Mouse (Mus musculus): ENCODE results near the gene Ank2. TPM values are rescaled to one million over a fixed set of nuclear protein-coding genes. Genes with fewer than 3 reads are reported as not detected.
A peak's percentile ranks its signal among the peaks of the same experiment; 100 is the strongest.

The Ank2 gene
- polyA plus RNA-seq, 1 experiment from 2014 or later = 27.6 TPM

GRCm38 (mm10) chr3:127161998-127162712, 337.0 kb downstream of the Ank2 start:
- Histone ChIP-seq H3K36me3 (no peaks in the 10 kb centered on the region), H3K27ac (no peak overlapping the region), H3K4me2 (peak overlapping the region; percentile 99), H3K9me3 (no peaks in the 10 kb centered on the region), H3K9ac (replicated peaks) (peak overlapping the region; percentile 62), H3K4me1 (replicated peaks) (peaks cover 4% of the 10 kb centered on the region; the same call in 1 of the 2 replicates), H3K4me3 (replicated peaks) (peak overlapping the region; percentile 62), H3K27me3 (peaks cover 31% of the 10 kb centered on the region)
- WGBS = under 1% methylated on average over 41 of the region's 41 CpGs
- ATAC-seq (ENCODE audit: insufficient number of reproducible peaks, insufficient read depth, low FRiP score, low TSS enrichment, low read depth) = peak; percentile 88

GRCm38 (mm10) chr3:127161085-127161837, 337.9 kb downstream of the Ank2 start:
- 5% methylated on average over 23 of the region's 23 CpGs for WGBS
- no peaks in the 10 kb centered on the region for H3K9me3 ChIP-seq

GRCm38 (mm10) chr3:127157706-127158105, 341.4 kb downstream of the Ank2 start:
- Histone ChIP-seq H3K27me3 (peaks cover 9% of the 10 kb centered on the region), H3K36me3 (no peaks in the 10 kb centered on the region), H3K9me3 (no peaks in the 10 kb centered on the region), H3K4me1 (replicated peaks) (peaks cover 2% of the 10 kb centered on the region; the same call in 1 of the 2 replicates), H3K27ac (no peak overlapping the region), H3K4me3 (replicated peaks) (no peak overlapping the region), H3K9ac (replicated peaks) (no peak overlapping the region), H3K4me2 (no peak overlapping the region)
- no peak for ATAC-seq (ENCODE audit: insufficient number of reproducible peaks, insufficient read depth, low FRiP score, low TSS enrichment, low read depth)
- WGBS = 89% methylated on average over 3 of the region's 3 CpGs

More at GRCm38 (mm10) chr3:127161085-127161837, 337.9 kb downstream of the Ank2 start:
- Histone ChIP-seq H3K4me1 (replicated peaks) (peaks cover 4% of the 10 kb centered on the region; the same call in 1 of the 2 replicates), H3K36me3 (no peaks in the 10 kb centered on the region), H3K4me2 (peak overlapping the region; percentile 99), H3K9ac (replicated peaks) (peak overlapping the region; percentile 62; the same call in 1 of the 2 replicates), H3K27me3 (peaks cover 31% of the 10 kb centered on the region), H3K27ac (no peak overlapping the region), H3K4me3 (replicated peaks) (peak overlapping the region; percentile 62)
- no peak for ATAC-seq (ENCODE audit: insufficient number of reproducible peaks, insufficient read depth, low FRiP score, low TSS enrichment, low read depth)

GRCm38 (mm10) chr3:127156080-127156479, 343.1 kb downstream of the Ank2 start:
- Histone ChIP-seq H3K27me3 (peaks cover 2% of the 10 kb centered on the region; the same call in 1 of the 2 replicates), H3K4me2 (no peak overlapping the region), H3K9me3 (no peaks in the 10 kb centered on the region), H3K36me3 (no peaks in the 10 kb centered on the region), H3K27ac (no peak overlapping the region), H3K9ac (replicated peaks) (no peak overlapping the region), H3K4me1 (replicated peaks) (no peaks in the 10 kb centered on the region), H3K4me3 (replicated peaks) (no peak overlapping the region)
- ATAC-seq (ENCODE audit: insufficient number of reproducible peaks, insufficient read depth, low FRiP score, low TSS enrichment, low read depth) = no peak
- 90% methylated on average over 9 of the region's 9 CpGs for WGBS

- Histone ChIP-seq H3K4me1 (replicated peaks) (no peaks in the 10 kb centered on the region), H3K27me3 (no peaks in the 10 kb centered on the region), H3K4me2 (no peak overlapping the region), H3K36me3 (no peaks in the 10 kb centered on the region), H3K27ac (no peak overlapping the region), H3K9me3 (no peaks in the 10 kb centered on the region), H3K4me3 (replicated peaks) (no peak overlapping the region), H3K9ac (replicated peaks) (no peak overlapping the region)
- 86% methylated on average over 3 of the region's 3 CpGs for WGBS
- no peak for ATAC-seq (ENCODE audit: insufficient number of reproducible peaks, insufficient read depth, low FRiP score, low TSS enrichment, low read depth)
Measured at GRCm38 (mm10) chr3:127153861-127154260, 345.3 kb downstream of the Ank2 start.

- Histone ChIP-seq H3K4me2 (no peak overlapping the region), H3K36me3 (no peaks in the 10 kb centered on the region), H3K4me3 (replicated peaks) (no peak overlapping the region), H3K9me3 (no peaks in the 10 kb centered on the region), H3K4me1 (replicated peaks) (no peaks in the 10 kb centered on the region), H3K27me3 (no peaks in the 10 kb centered on the region), H3K9ac (replicated peaks) (no peak overlapping the region), H3K27ac (no peak overlapping the region)
- WGBS = 92% methylated on average over 3 of the region's 3 CpGs
- ATAC-seq (ENCODE audit: insufficient number of reproducible peaks, insufficient read depth, low FRiP score, low TSS enrichment, low read depth) = no peak
Measured at GRCm38 (mm10) chr3:127153443-127153842, 345.7 kb downstream of the Ank2 start.

- 85% methylated on average over 3 of the region's 3 CpGs for WGBS
- ATAC-seq (ENCODE audit: insufficient number of reproducible peaks, insufficient read depth, low FRiP score, low TSS enrichment, low read depth) = no peak
- Histone ChIP-seq H3K9me3 (no peaks in the 10 kb centered on the region), H3K4me3 (replicated peaks) (no peak overlapping the region), H3K9ac (replicated peaks) (no peak overlapping the region), H3K27ac (no peak overlapping the region), H3K36me3 (no peaks in the 10 kb centered on the region), H3K4me2 (no peak overlapping the region), H3K27me3 (no peaks in the 10 kb centered on the region), H3K4me1 (replicated peaks) (no peaks in the 10 kb centered on the region)
Measured at GRCm38 (mm10) chr3:127148648-127149047, 350.5 kb downstream of the Ank2 start.

- no peak overlapping the region for H3K4me3 ChIP-seq (replicated peaks)
- no peaks in the 10 kb centered on the region for H3K9me3 ChIP-seq
- peaks cover 6% of the 10 kb centered on the region; the same call in 1 of the 2 replicates for H3K4me1 ChIP-seq (replicated peaks)
- H3K4me2 ChIP-seq = no peak overlapping the region
- H3K27ac ChIP-seq = no peak overlapping the region
- no peak overlapping the region for H3K9ac ChIP-seq (replicated peaks)
- H3K27me3 ChIP-seq = no peaks in the 10 kb centered on the region
- ATAC-seq (ENCODE audit: insufficient number of reproducible peaks, insufficient read depth, low FRiP score, low TSS enrichment, low read depth) = no peak
- H3K36me3 ChIP-seq = no peaks in the 10 kb centered on the region
- 86% methylated on average over 9 of the region's 9 CpGs for WGBS
Measured at GRCm38 (mm10) chr3:127140590-127140989, 358.6 kb downstream of the Ank2 start.

- ATAC-seq (ENCODE audit: insufficient number of reproducible peaks, insufficient read depth, low FRiP score, low TSS enrichment, low read depth) = 0 out of 2 replicates have a peak, but pooled peaks have one; percentile 37
- no peak overlapping the region for H3K4me3 ChIP-seq (replicated peaks)
- no peak overlapping the region for H3K9ac ChIP-seq (replicated peaks)
- no peaks in the 10 kb centered on the region for H3K27me3 ChIP-seq
- H3K36me3 ChIP-seq = no peaks in the 10 kb centered on the region
- H3K4me1 ChIP-seq (replicated peaks) = peaks cover 6% of the 10 kb centered on the region; the same call in 1 of the 2 replicates
- no peaks in the 10 kb centered on the region for H3K9me3 ChIP-seq
- H3K27ac ChIP-seq = peak overlapping the region; percentile 53; the same call in 1 of the 2 replicates
- WGBS = 25% methylated on average over 2 of the region's 2 CpGs
- H3K4me2 ChIP-seq = no peak overlapping the region
Measured at GRCm38 (mm10) chr3:127139638-127140037, 359.5 kb downstream of the Ank2 start.

GRCm38 (mm10) chr3:127137508-127137907, 361.6 kb downstream of the Ank2 start:
- ATAC-seq (ENCODE audit: insufficient number of reproducible peaks, insufficient read depth, low FRiP score, low TSS enrichment, low read depth) = no peak
- no peaks in the 10 kb centered on the region for H3K9me3 ChIP-seq
- H3K9ac ChIP-seq (replicated peaks) = no peak overlapping the region
- 82% methylated on average over 5 of the region's 5 CpGs for WGBS
- H3K4me2 ChIP-seq = no peak overlapping the region
- no peak overlapping the region for H3K4me3 ChIP-seq (replicated peaks)
- H3K36me3 ChIP-seq = no peaks in the 10 kb centered on the region
- no peak overlapping the region for H3K27ac ChIP-seq
- peaks cover 10% of the 10 kb centered on the region for H3K4me1 ChIP-seq (replicated peaks)
- H3K27me3 ChIP-seq = no peaks in the 10 kb centered on the region

- H3K9me3 ChIP-seq = no peaks in the 10 kb centered on the region
- no peak for ATAC-seq (ENCODE audit: insufficient number of reproducible peaks, insufficient read depth, low FRiP score, low TSS enrichment, low read depth)
- no peak overlapping the region for H3K9ac ChIP-seq (replicated peaks)
- H3K36me3 ChIP-seq = no peaks in the 10 kb centered on the region
- H3K27ac ChIP-seq = no peak overlapping the region
- no peak overlapping the region for H3K4me2 ChIP-seq
- H3K4me1 ChIP-seq (replicated peaks) = peaks cover 17% of the 10 kb centered on the region
- H3K4me3 ChIP-seq (replicated peaks) = no peak overlapping the region
- H3K27me3 ChIP-seq = no peaks in the 10 kb centered on the region
- 44% methylated on average over 2 of the region's 2 CpGs for WGBS
Measured at GRCm38 (mm10) chr3:127134062-127134461, 365.1 kb downstream of the Ank2 start.
